Mouse (Mus musculus): ENCODE data around the gene Rhof.

DNA sequence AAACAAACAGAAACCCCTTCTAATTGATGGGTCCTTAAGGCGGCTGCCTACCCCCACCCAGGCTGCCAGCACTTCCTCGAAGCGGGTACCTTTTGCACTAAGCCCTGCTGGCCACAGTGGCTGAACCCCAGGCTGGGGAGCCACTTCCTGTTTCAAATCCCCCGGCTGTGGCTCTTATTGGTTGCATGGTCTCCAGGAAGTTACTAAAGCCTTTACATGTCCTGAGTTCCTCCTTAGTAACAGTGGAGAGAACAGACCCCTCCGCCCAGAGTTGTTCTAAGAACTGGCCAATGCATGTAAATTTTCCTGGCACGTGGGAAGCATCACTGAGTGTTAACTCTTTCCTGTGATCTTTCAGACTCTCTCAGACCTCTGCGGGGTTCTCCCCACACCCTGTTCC, 18.6 kb upstream of the Rhof start:
- TF ChIP-seq CTCF (IDR thresholded peaks at IDR 0.05; ENCODE audit: borderline replicate concordance, insufficient read depth, low read depth, low read length) = no peak
- no peak for TF ChIP-seq POLR2A (IDR thresholded peaks at IDR 0.05; ENCODE audit: borderline replicate concordance, insufficient read depth, low read length)

All from cerebellum, adult 2 months (tissue).